Mouse (Mus musculus) heart, embryonic 10.5 days (tissue): ENCODE data around the gene Lbr. TPM values are rescaled to one million over a fixed set of nuclear protein-coding genes. Genes with fewer than 3 reads are reported as not detected.
A peak's percentile ranks its signal among the peaks of the same experiment; 100 is the strongest.

Source experiments
- DNase-seq: peaks from one replicate; pipeline ENCODE4 v3.0.0-alpha.2; 2017; ENCODE audit warnings: low spot score
- H3K27ac ChIP-seq: fragments of 300-500 bp; sonication (generic); 2 replicates; pipeline ENCODE4 v1.5.1; 2016; ENCODE audit warnings: mild to moderate bottlenecking
- H3K27me3 ChIP-seq: fragments of 300-500 bp; sonication (generic); 2 replicates; pipeline ENCODE4 v1.6.1; 2016; ENCODE audit warnings: mild to moderate bottlenecking; ENCODE audit not compliant: poor library complexity, insufficient read depth, severe bottlenecking
- H3K36me3 ChIP-seq: fragments of 300-500 bp; sonication (generic); 2 replicates; pipeline ENCODE4 v1.6.1; 2016; ENCODE audit warnings: mild to moderate bottlenecking, moderate library complexity
- H3K4me1 ChIP-seq: fragments of 300-500 bp; sonication (generic); 2 replicates; pipeline ENCODE4 v1.6.1; 2016; ENCODE audit warnings: mild to moderate bottlenecking
- H3K4me3 ChIP-seq: fragments of 300-500 bp; sonication (generic); 2 replicates; pipeline ENCODE4 v1.5.1; 2016; ENCODE audit warnings: mild to moderate bottlenecking, moderate library complexity
- H3K9me3 ChIP-seq: fragments of 300-500 bp; sonication (generic); 2 replicates; pipeline ENCODE4 v1.6.1; 2016; ENCODE audit warnings: mild to moderate bottlenecking, moderate library complexity
- WGBS: fragments of 180-500 bp; shearing (Covaris S2); methylation state at CpG from one replicate; pipeline ENCODE4 v1.1.7; 2016; 5-methylcytosine and 5-hydroxymethylcytosine counted together
- polyA plus RNA-seq: library from polyadenylated mRNA; unstranded; fragments of >200 nt; fragmentation: Nextera tagmentation; extraction: Ambion mirVana; gene quantifications from 2 replicates; pipeline ENCODE4 v1.2.1, GENCODE M21; 2016

The Lbr gene
- polyA plus RNA-seq, result 126 and 128 TPM in 2 replicates

DNA sequence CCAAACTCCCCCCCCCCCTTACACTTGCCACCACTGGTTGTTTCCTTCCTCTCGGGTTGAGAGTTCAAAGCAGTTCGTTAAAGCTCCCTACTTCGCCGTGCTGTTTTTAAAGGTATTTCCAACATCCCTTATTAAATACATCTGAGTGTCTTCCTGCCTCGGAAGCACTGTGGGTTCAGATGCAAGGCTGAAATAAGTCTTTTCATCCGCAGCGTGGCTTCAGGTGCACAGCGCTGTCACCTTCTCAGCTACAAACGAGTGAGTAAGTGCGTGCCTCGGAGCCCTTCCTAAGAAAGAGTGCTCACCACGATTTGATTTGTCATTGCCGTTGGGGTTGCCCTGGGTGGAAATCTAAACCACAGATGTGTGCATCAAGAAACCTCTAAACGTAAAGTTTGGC lies at the start of gene Lbr:
Gene Lbr (minus strand): TSS at position 266 of the 400 bp plus-strand sequence.
- Histone ChIP-seq H3K4me1 (peaks cover 41% of the 10 kb centered on the region), H3K27ac (peak within 1 kb of the TSS; percentile 97), H3K27me3 (0 out of 2 replicates have a peak, but pooled peaks cover 5% of the 10 kb centered on the region), H3K4me3 (peak within 1 kb of the TSS; percentile 94), H3K36me3 (peaks cover 5% of the 10 kb centered on the region), H3K9me3 (no peaks in the 10 kb centered on the region)
- WGBS, result under 1% methylated on average over 14 of the region's 14 CpGs
- no peak for DNase-seq

- Histone ChIP-seq H3K27ac (no peak overlapping the region), H3K4me1 (peaks cover 15% of the 10 kb centered on the region), H3K9me3 (no peaks in the 10 kb centered on the region), H3K4me3 (no peak overlapping the region), H3K27me3 (no peaks in the 10 kb centered on the region), H3K36me3 (no peaks in the 10 kb centered on the region)
- no peak for DNase-seq
- WGBS, result 83% methylated on average over 7 of the region's 7 CpGs
Measured at GRCm38 (mm10) chr1:181889670-181890069, 46.8 kb upstream of the Lbr start.

GRCm38 (mm10) chr1:181888801-181889200 lies 46.0 kb upstream of the Lbr start:
- Histone ChIP-seq H3K27me3 (no peaks in the 10 kb centered on the region), H3K4me1 (peaks cover 13% of the 10 kb centered on the region), H3K4me3 (no peak overlapping the region), H3K9me3 (no peaks in the 10 kb centered on the region), H3K36me3 (no peaks in the 10 kb centered on the region), H3K27ac (no peak overlapping the region)
- peak; percentile 94 for DNase-seq
- WGBS, result 8% methylated on average over 11 of the region's 11 CpGs

DNA sequence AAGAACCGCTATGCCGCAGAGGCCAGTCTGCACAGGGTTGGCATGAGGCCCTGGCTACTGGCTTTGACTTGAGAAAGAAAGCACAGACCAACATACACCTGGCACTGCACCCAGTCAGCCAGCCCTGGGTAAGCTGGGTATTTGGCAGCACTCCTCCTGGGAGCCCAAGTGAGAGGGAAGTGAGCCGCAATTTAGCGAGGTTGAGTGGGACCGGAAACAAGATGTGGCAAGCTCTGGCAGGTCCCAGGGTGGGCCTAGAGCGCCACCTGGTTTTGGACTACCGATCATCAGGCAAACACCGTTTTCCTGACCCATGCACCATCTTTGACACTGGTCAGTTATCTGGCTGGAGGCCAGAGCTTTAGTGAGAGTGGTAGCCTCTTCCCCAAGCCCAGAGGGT lies 38.7 kb upstream of the Lbr start:
- H3K27ac ChIP-seq, result peak overlapping the region; percentile 70

GRCm38 (mm10) chr1:181880752-181881325 lies 38.0 kb upstream of the Lbr start:
- H3K4me3 ChIP-seq, result no peak overlapping the region; the same call in 1 of the 2 replicates
- no peaks in the 10 kb centered on the region for H3K9me3 ChIP-seq
- DNase-seq, result no peak
- H3K4me1 ChIP-seq, result peaks cover 14% of the 10 kb centered on the region
- no peaks in the 10 kb centered on the region for H3K36me3 ChIP-seq
- peaks cover 8% of the 10 kb centered on the region; the same call in 1 of the 2 replicates for H3K27me3 ChIP-seq
- 41% methylated on average over 15 of the region's 15 CpGs for WGBS
- H3K27ac ChIP-seq, result 0 out of 2 replicates have a peak overlapping the region, but pooled peaks have one; percentile 70

More for the DNA sequence above, 38.7 kb upstream of the Lbr start:
- H3K36me3 ChIP-seq, result no peaks in the 10 kb centered on the region
- no peaks in the 10 kb centered on the region for H3K9me3 ChIP-seq
- DNase-seq, result peak; percentile 89
- WGBS, result 21% methylated on average over 8 of the region's 8 CpGs
- peak overlapping the region; percentile 36 for H3K4me3 ChIP-seq
- peaks cover 8% of the 10 kb centered on the region; the same call in 1 of the 2 replicates for H3K27me3 ChIP-seq
- peaks cover 14% of the 10 kb centered on the region for H3K4me1 ChIP-seq

- peaks cover 8% of the 10 kb centered on the region; the same call in 1 of the 2 replicates for H3K27me3 ChIP-seq
- H3K4me3 ChIP-seq, result no peak overlapping the region
- no peak overlapping the region for H3K27ac ChIP-seq
- H3K9me3 ChIP-seq, result no peaks in the 10 kb centered on the region
- no peaks in the 10 kb centered on the region for H3K36me3 ChIP-seq
- no peak for DNase-seq
- 75% methylated on average over 5 of the region's 5 CpGs for WGBS
- H3K4me1 ChIP-seq, result peaks cover 11% of the 10 kb centered on the region
Measured at GRCm38 (mm10) chr1:181878436-181878835, 35.6 kb upstream of the Lbr start.

GRCm38 (mm10) chr1:181877088-181877487 lies 34.2 kb upstream of the Lbr start:
- Histone ChIP-seq H3K4me1 (peaks cover 18% of the 10 kb centered on the region), H3K27ac (no peak overlapping the region), H3K4me3 (no peak overlapping the region), H3K27me3 (peaks cover 8% of the 10 kb centered on the region; the same call in 1 of the 2 replicates), H3K36me3 (no peaks in the 10 kb centered on the region), H3K9me3 (no peaks in the 10 kb centered on the region)
- WGBS, result 48% methylated on average over 5 of the region's 5 CpGs
- DNase-seq, result no peak

- Histone ChIP-seq H3K27ac (no peak overlapping the region), H3K36me3 (no peaks in the 10 kb centered on the region), H3K4me3 (no peak overlapping the region), H3K27me3 (peaks cover 8% of the 10 kb centered on the region; the same call in 1 of the 2 replicates), H3K4me1 (peaks cover 18% of the 10 kb centered on the region), H3K9me3 (no peaks in the 10 kb centered on the region)
- 82% methylated on average over 3 of the region's 3 CpGs for WGBS
- no peak for DNase-seq
Measured at GRCm38 (mm10) chr1:181876656-181877055, 33.8 kb upstream of the Lbr start.

DNA sequence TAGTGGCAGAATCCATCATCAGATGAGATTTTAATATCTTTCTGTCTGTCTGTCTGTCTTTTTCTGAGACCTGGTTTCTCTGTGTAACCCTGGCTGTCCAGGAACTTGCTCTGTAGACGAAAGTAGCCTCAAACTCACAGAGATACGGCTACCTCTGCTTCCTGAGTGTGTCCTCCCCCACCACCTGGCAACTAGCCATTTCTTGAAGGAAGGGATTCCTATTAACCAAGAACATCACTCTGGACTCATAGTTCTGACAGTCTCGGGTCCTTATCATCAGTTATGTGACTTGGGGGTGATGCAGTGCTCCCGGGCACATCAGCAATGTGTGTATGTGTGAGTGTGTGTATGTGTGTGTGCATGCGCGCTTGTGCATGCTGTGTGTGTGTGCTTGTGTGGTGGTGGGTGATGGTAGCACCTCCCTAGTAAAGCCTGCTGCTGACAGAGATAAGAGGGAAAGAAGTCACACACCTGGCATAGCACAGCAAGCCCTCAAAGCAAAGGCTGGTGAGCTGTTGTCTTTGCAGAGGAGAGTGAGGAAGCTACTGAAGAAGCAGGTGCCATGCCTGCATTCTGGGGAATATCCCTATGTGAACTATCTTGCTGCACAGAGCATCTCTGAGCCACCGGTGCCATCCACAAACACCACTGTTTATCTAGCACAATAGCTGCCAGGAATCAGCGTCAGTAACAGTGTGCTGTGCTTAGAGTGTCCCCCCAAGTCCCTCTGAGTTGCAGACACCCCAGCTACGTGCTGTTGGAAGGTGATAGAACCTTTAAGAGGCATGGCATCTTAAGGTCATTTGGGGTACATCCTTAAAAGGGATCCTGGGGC lies 30.5 kb upstream of the Lbr start:
- Histone ChIP-seq H3K27ac (no peak overlapping the region), H3K9me3 (no peaks in the 10 kb centered on the region), H3K4me3 (no peak overlapping the region), H3K4me1 (peaks cover 8% of the 10 kb centered on the region; the same call in 1 of the 2 replicates), H3K27me3 (peaks cover 4% of the 10 kb centered on the region; the same call in 1 of the 2 replicates), H3K36me3 (no peaks in the 10 kb centered on the region)
- DNase-seq, result no peak
- 72% methylated on average over 9 of the region's 9 CpGs for WGBS

- no peak overlapping the region for H3K27ac ChIP-seq
- H3K4me3 ChIP-seq, result no peak overlapping the region
- no peak for DNase-seq
- H3K4me1 ChIP-seq, result peaks cover 8% of the 10 kb centered on the region; the same call in 1 of the 2 replicates
- H3K36me3 ChIP-seq, result no peaks in the 10 kb centered on the region
- no peaks in the 10 kb centered on the region for H3K9me3 ChIP-seq
- 79% methylated on average over 3 of the region's 3 CpGs for WGBS
- H3K27me3 ChIP-seq, result no peaks in the 10 kb centered on the region
Measured at GRCm38 (mm10) chr1:181872639-181873038, 29.8 kb upstream of the Lbr start.

DNA sequence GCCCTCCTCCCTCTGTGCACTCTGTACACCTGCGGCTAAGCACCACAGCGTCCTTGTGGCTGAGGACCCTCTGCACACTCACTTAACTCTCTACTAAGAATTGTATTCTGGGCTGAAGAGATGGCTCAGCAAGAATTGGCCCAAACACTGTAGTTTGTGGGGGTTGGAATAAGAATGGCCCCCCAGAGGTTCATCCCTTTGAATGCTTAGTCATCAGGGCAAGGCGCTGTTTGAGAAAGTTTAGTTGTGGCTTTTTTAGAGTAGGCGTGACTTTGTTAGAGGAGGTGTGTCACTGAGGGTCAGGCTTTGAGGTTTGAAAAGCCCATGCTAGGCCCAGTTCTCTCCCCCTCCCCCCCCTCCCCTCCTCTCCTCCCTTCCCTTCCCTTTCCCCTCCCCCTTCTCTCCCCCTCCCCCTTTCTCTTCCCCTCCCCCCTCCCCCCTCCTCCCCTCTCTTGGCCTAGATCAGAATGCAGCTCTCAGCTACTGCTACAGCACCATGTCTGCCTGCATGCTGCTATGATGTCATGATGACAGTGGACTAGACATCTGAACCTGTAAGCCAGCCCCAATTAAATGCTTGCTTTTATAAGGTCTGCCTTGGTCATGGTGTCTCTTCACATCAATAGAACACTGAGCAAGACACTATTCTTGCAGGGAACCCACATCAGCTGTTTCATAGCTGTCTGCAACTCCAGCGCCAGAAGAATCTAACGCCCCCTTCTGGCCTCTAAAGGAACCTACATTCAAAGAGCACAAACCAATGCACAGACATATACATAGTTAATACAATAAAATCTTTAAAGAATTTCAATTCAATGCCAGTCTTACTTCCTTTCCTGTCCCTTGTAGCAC lies 23.8 kb upstream of the Lbr start:
- no peak overlapping the region for H3K4me3 ChIP-seq
- no peak overlapping the region for H3K27ac ChIP-seq
- no peaks in the 10 kb centered on the region for H3K36me3 ChIP-seq
- peaks cover 9% of the 10 kb centered on the region for H3K4me1 ChIP-seq
- H3K27me3 ChIP-seq, result peaks cover 5% of the 10 kb centered on the region; the same call in 1 of the 2 replicates
- DNase-seq, result no peak
- H3K9me3 ChIP-seq, result no peaks in the 10 kb centered on the region
- 81% methylated on average over 6 of the region's 6 CpGs for WGBS

DNA sequence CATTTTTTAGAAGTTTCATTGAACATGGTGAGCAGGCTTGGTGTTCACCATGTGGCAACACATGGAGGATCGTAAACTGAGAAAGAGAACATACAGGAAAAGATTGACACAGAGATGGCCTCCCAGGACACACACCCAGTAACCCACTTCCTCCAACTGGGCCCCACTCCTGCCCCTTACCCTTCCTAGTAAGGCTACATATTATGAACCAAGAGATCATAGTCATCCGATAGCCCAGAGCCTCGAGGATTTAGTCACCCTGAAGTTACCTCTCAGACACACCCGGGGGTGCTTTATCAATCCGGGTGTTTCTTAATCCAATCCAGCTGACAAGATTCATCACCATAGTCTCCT lies 23.0 kb upstream of the Lbr start:
- H3K36me3 ChIP-seq, result no peaks in the 10 kb centered on the region
- WGBS, result 77% methylated on average over 5 of the region's 5 CpGs

More for the DNA sequence above, 23.0 kb upstream of the Lbr start:
- Histone ChIP-seq H3K27ac (no peak overlapping the region), H3K9me3 (no peaks in the 10 kb centered on the region), H3K4me3 (no peak overlapping the region), H3K4me1 (peaks cover 10% of the 10 kb centered on the region), H3K27me3 (peaks cover 5% of the 10 kb centered on the region; the same call in 1 of the 2 replicates)
- DNase-seq, result no peak
